Mouse (Mus musculus) MEL (cell line): ENCODE results near the gene Gjc1. TPM values are rescaled to one million over a fixed set of nuclear protein-coding genes. Genes with fewer than 3 reads are reported as not detected.

Source experiments
- DNase-seq: peaks from one replicate; pipeline ENCODE4 v3.0.0; 2011; ENCODE audit warnings: low read depth, low spot score
- H3K27ac ChIP-seq: 2 replicates; pipeline ENCODE4 v1.5.1; 2012; ENCODE audit warnings: low read depth, mild to moderate bottlenecking, control low read depth, low read length, moderate library complexity; ENCODE audit not compliant: control insufficient read depth
- H3K27me3 ChIP-seq, 2 experiments: fragments of 150-350 bp in 1 of 2; sonication (generic) in 1 of 2; 2 replicates each; pipeline ENCODE4 v1.6.1; 2012; ENCODE audit warnings: low read length in 2 of 2, mild to moderate bottlenecking in 2 of 2, improper control_type of control experiment in 1 of 2, moderate library complexity in 1 of 2; ENCODE audit not compliant: insufficient read depth in 2 of 2, control insufficient read depth in 1 of 2
- H3K36me3 ChIP-seq, 2 experiments: 2 replicates each; pipeline ENCODE4 v1.6.1; 2012 to 2014; ENCODE audit warnings: low read length in 2 of 2, improper control_type of control experiment in 1 of 2, inconsistent platforms in 1 of 2, mild to moderate bottlenecking in 1 of 2; ENCODE audit not compliant: insufficient read depth in 2 of 2, control insufficient read depth in 1 of 2
- H3K4me1 ChIP-seq, 2 experiments: fragments of 150-350 bp in 1 of 2; sonication (generic) in 1 of 2; 2 replicates each; pipeline ENCODE4 v1.6.1; 2012; ENCODE audit warnings: low read length in 2 of 2, improper control_type of control experiment in 1 of 2, mild to moderate bottlenecking in 1 of 2; ENCODE audit not compliant: insufficient read depth in 2 of 2, control insufficient read depth in 1 of 2
- H3K4me3 ChIP-seq, 2 experiments: fragments of 150-350 bp in 1 of 2; sonication (generic) in 1 of 2; 2 replicates each; pipeline ENCODE4 v1.5.1; 2012; ENCODE audit warnings: low read depth in 2 of 2, low read length in 2 of 2, mild to moderate bottlenecking in 2 of 2, moderate library complexity in 2 of 2, control low read depth in 1 of 2, improper control_type of control experiment in 1 of 2; ENCODE audit not compliant: control insufficient read depth in 1 of 2, insufficient read depth in 1 of 2
- H3K79me2 ChIP-seq: 2 replicates; pipeline ENCODE4 v1.6.1; 2012; ENCODE audit warnings: mild to moderate bottlenecking, low read length, moderate library complexity; ENCODE audit not compliant: control insufficient read depth, poor library complexity, insufficient read depth
- H3K9ac ChIP-seq: 2 replicates; pipeline ENCODE4 v1.6.1; 2012; ENCODE audit warnings: low read depth, mild to moderate bottlenecking, control low read depth, low read length, moderate library complexity; ENCODE audit not compliant: control insufficient read depth, poor library complexity, severe bottlenecking
- H3K9me3 ChIP-seq: fragments of 150-350 bp; sonication (generic); replicated peaks from 2 replicates; pipeline ENCODE4 v1.6.1; 2012; ENCODE audit warnings: mild to moderate bottlenecking, low read length, improper control_type of control experiment, moderate library complexity; ENCODE audit not compliant: insufficient read depth
- CTCF ChIP-seq, 3 experiments: IDR thresholded peaks in 2 of 3; conservative IDR thresholded peaks in 1 of 3; 2 replicates each; pipeline ENCODE4 v1.5.1; 2011 to 2012; ENCODE audit warnings: low read length in 3 of 3, low read depth in 2 of 3, mild to moderate bottlenecking in 2 of 3, improper control_type of control experiment in 1 of 3, inconsistent platforms in 1 of 3, mixed read lengths in 1 of 3, moderate library complexity in 1 of 3; ENCODE audit not compliant: control insufficient read depth in 1 of 3, insufficient read depth in 1 of 3, poor library complexity in 1 of 3, severe bottlenecking in 1 of 3
- ETS1 ChIP-seq: IDR thresholded peaks from 2 replicates; pipeline ENCODE4 v1.6.1; 2012; ENCODE audit warnings: low read depth, mild to moderate bottlenecking, inconsistent platforms, low read length, improper control_type of control experiment, moderate library complexity
- JUND ChIP-seq: IDR thresholded peaks from 2 replicates; pipeline ENCODE4 v1.6.1; 2011; ENCODE audit warnings: low read depth, mild to moderate bottlenecking, improper control_type of control experiment, low read length
- KAT2A ChIP-seq: conservative IDR thresholded peaks from 2 replicates; pipeline ENCODE4 v1.6.1; 2012; ENCODE audit warnings: low read depth, low read length, improper control_type of control experiment, inconsistent platforms
- MXI1 ChIP-seq: IDR thresholded peaks from 2 replicates; pipeline ENCODE4 v1.6.1; 2011; ENCODE audit warnings: mild to moderate bottlenecking, low read depth, low read length, improper control_type of control experiment
- NELFE ChIP-seq: IDR thresholded peaks from 2 replicates; pipeline ENCODE4 v1.6.1; 2011; ENCODE audit warnings: low read depth, low read length, improper control_type of control experiment
- NRF1 ChIP-seq: IDR thresholded peaks from 2 replicates; pipeline ENCODE4 v1.6.1; 2014; ENCODE audit warnings: low read depth, mild to moderate bottlenecking, inconsistent platforms, low read length, improper control_type of control experiment, moderate library complexity; ENCODE audit not compliant: poor library complexity, insufficient read depth, severe bottlenecking
- POLR2AphosphoS2 ChIP-seq: IDR thresholded peaks from 2 replicates; pipeline ENCODE4 v1.6.1; 2011; ENCODE audit warnings: low read length, improper control_type of control experiment
- RCOR1 ChIP-seq: IDR thresholded peaks from 2 replicates; pipeline ENCODE4 v1.6.1; 2012; ENCODE audit warnings: low read depth, mild to moderate bottlenecking, inconsistent platforms, low read length, improper control_type of control experiment
- SIN3A ChIP-seq: IDR thresholded peaks from 2 replicates; pipeline ENCODE4 v1.6.1; 2012; ENCODE audit warnings: low read length, improper control_type of control experiment, inconsistent platforms
- TCF12 ChIP-seq: IDR thresholded peaks from 2 replicates; pipeline ENCODE4 v1.6.1; 2014; ENCODE audit warnings: low read depth, mild to moderate bottlenecking, inconsistent platforms, low read length, improper control_type of control experiment, moderate library complexity
- UBTF ChIP-seq: IDR thresholded peaks from 2 replicates; pipeline ENCODE4 v1.6.1; 2012; ENCODE audit warnings: low read depth, mild to moderate bottlenecking, inconsistent platforms, low read length, improper control_type of control experiment, moderate library complexity, borderline replicate concordance; ENCODE audit not compliant: insufficient read depth
- ZC3H11A ChIP-seq: IDR thresholded peaks from 2 replicates; pipeline ENCODE4 v1.6.1; 2012; ENCODE audit warnings: low read depth, mild to moderate bottlenecking, inconsistent platforms, low read length, improper control_type of control experiment
- ZKSCAN1 ChIP-seq: IDR thresholded peaks from 2 replicates; pipeline ENCODE4 v1.6.1; 2012; ENCODE audit warnings: low read depth, mild to moderate bottlenecking, inconsistent platforms, low read length, improper control_type of control experiment, moderate library complexity
- ZNF384 ChIP-seq: IDR thresholded peaks from 2 replicates; pipeline ENCODE4 v1.6.1; 2012; ENCODE audit warnings: low read depth, mild to moderate bottlenecking, inconsistent platforms, low read length, improper control_type of control experiment
- polyA plus RNA-seq, 2 experiments: library from polyadenylated mRNA; stranded (reverse) in 1 of 2; unstranded in 1 of 2; fragments of >175 nt in 1 of 2; fragments of >200 nt in 1 of 2; gene quantifications; 2 replicates each; pipeline versions ENCODE4 v1.2.1 to v1.2.4; 2012; ENCODE audit warnings: low replicate concordance in 2 of 2, low read depth in 1 of 2; ENCODE audit not compliant: insufficient read length in 2 of 2, insufficient read depth in 1 of 2, missing spikeins in 1 of 2
- total RNA-seq: library from RNA; depleted of rRNA; stranded (reverse); fragments of 300-350 nt; gene quantifications from 2 replicates; pipeline ENCODE4 v1.2.3, GENCODE M21; 2012

Gene Gjc1
- total and polyA plus RNA-seq, 3 experiments, result not detected

DNA sequence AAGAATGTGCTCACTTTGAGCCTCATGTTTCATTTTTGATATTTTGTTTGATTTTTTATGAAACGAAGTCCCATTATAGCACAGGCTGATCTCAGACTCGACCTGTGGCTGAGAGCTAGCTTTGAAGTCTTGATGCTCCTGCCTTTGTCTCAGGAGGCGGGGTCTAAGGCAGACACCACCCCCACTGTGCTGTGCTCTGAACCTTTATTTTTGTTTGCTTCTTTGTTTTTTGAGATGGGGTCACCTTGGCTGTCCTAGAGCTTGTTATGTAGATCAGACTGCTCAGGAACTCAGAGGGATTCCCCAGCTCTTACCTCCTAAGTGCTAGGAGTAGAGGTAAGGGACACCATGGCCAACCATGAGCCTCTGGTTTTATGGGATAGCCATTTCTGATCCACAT, 932 bp upstream of the Gjc1 start:
- Histone ChIP-seq H3K79me2 (no peaks in the 10 kb centered on the region), H3K4me1 (no peaks in the 10 kb centered on the region), H3K4me3 (no peak overlapping the region), H3K36me3 (no peaks in the 10 kb centered on the region), H3K27me3 (peaks cover 20 to 27% of the 10 kb centered on the region in 2 experiments), H3K9ac (no peak overlapping the region), H3K9me3 (no peaks in the 10 kb centered on the region), H3K27ac (no peak overlapping the region)
- no peak for DNase-seq
- TF ChIP-seq NRF1, result no peak

DNA sequence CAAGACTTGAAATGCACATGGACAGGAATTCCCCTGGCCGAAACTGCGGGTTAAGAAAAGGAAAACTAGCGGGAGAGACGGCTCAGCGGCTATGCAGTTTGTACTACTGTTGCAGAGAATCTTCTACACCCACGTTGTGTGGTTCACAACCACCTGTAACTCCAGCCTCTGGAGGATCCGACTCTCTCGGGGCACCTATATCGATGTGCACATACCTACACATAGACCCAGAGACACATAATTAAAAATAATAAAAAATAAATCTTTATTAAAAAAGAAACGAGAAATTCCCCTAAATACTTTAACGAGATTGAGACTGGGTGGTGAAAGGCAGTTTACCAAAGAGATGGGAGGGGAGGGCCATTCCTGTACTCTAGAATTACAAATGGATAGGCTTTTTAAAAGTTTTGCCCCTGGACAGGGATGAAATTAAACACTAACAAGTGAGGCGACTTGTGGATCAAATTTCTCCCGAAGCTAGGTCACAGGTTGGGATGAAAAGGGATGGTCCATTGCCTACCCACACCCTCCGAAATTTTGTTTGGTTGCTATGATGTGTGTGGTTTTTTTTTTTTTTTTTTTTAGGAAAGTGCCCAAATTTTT, 384 bp upstream of the Gjc1 start:
- no peak overlapping the region for H3K4me3 ChIP-seq
- TF ChIP-seq SIN3A (no peak), ZKSCAN1 (no peak), NELFE (no peak), ETS1 (no peak), ZC3H11A (no peak), POLR2AphosphoS2 (no peak), MXI1 (no peak), NRF1 (no peak), TCF12 (no peak), KAT2A (no peak), UBTF (no peak), JUND (no peak), RCOR1 (no peak), CTCF (IDR thresholded peaks at IDR 0.05 in 2 of 3, conservative IDR thresholded peaks at IDR 0.05 in 1 of 3; ENCODE audit: control insufficient read depth in 1 of 3, insufficient read depth in 1 of 3, low read depth in 2 of 3, low read length in 3 of 3, poor library complexity in 1 of 3, severe bottlenecking in 1 of 3) (no peak), ZNF384 (no peak)

More for the DNA sequence above, 384 bp upstream of the Gjc1 start:
- H3K4me1 ChIP-seq, result no peaks in the 10 kb centered on the region
- no peak overlapping the region for H3K9ac ChIP-seq
- no peaks in the 10 kb centered on the region for H3K79me2 ChIP-seq
- no peak for DNase-seq
- no peaks in the 10 kb centered on the region for H3K36me3 ChIP-seq
- no peak overlapping the region for H3K27ac ChIP-seq
- no peaks in the 10 kb centered on the region for H3K9me3 ChIP-seq
- H3K27me3 ChIP-seq, result peaks cover 17 to 26% of the 10 kb centered on the region in 2 experiments
